Mouse (Mus musculus) stomach, embryonic 15.5 days (tissue): ENCODE measurements around the gene Aox1. TPM values are rescaled to one million over a fixed set of nuclear protein-coding genes. Genes with fewer than 3 reads are reported as not detected.

Experiments used
- polyA plus RNA-seq: library from polyadenylated mRNA; unstranded; fragments of >200 nt; fragmentation: Nextera tagmentation; extraction: Ambion mirVana; gene quantifications from 2 replicates; pipeline ENCODE4 v1.2.1, GENCODE M21; 2015

Aox1 gene
- polyA plus RNA-seq, 1 experiment from 2014 or later: 0.21 TPM

Other genes with a start within 250 kb of the Aox1 start
- gene Sgo2a, start 34.0 kb upstream of the Aox1 start, polyA plus RNA-seq: 14.0 and 16.1 TPM in 2 replicates
- gene Kctd18, start 11.0 kb upstream of the Aox1 start, polyA plus RNA-seq: 13.3 and 14.2 TPM in 2 replicates
- 0.79 and 0.85 TPM in 2 replicates for gene Aox3, start 83.2 kb downstream of the Aox1 start, polyA plus RNA-seq
- 0.13 and 0.18 TPM in 2 replicates for gene Aox4, start 180.5 kb downstream of the Aox1 start, polyA plus RNA-seq
- 0.05 and 0.06 TPM in 2 replicates for gene Aox2, start 248.4 kb downstream of the Aox1 start, polyA plus RNA-seq